Mouse (Mus musculus): Measurements from ENCODE around the gene Eef1akmt1.
A peak's percentile ranks its signal among the peaks of the same experiment; 100 is the strongest.

The Eef1akmt1 gene

GRCm38 (mm10) chr14:57571155-57572133, at the start of gene Eef1akmt1:
TSS of gene Eef1akmt1 (minus strand) at chr14:57571612.
- DNase-seq (ENCODE audit: extremely low spot score) = peak; percentile 97

- no peak for DNase-seq (ENCODE audit: extremely low spot score)
Observed at GRCm38 (mm10) chr14:57620598-57621236, 49.3 kb upstream of the Eef1akmt1 start.

DNA sequence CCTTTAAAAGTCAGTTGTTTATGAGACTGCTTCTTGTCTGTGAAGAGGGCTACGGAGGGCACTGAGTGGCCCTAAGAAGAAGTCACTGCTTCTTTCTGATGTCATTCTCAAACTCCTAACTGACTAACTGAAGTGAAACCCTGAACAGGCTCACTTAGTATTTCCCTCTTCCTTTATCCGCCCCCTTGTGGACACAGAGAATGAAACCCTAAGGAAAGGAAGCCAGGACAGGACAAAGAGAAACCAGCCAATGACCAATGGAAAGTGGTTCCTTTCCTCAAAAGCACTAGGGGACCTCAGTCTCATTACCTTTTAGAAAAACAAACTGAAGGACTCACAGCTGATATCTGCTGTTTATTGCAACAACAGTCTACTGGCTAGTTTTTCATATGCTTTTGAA, 48.1 kb upstream of the Eef1akmt1 start:
- DNase-seq (ENCODE audit: extremely low spot score) = peak; percentile 42

DNA sequence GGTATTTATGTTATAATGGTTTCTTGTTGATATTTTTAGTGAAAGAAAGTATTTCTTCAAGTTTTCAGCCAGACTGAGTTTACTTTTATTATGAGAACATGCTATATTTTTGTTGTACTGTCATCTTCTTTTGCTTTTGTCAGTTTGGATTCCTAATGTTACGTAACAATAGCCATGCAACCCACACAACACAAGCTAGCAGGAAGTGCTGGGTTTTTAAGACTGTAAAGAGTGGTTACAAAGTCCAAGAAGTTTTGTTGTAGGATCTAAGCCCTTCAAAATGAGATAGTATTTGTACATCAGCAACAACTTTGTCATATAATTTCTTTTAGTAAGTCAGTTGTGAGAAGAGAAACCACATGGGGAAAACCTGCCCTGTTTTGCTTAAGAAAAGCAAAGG, 46.3 kb upstream of the Eef1akmt1 start:
- DNase-seq (ENCODE audit: extremely low spot score) = no peak

DNA sequence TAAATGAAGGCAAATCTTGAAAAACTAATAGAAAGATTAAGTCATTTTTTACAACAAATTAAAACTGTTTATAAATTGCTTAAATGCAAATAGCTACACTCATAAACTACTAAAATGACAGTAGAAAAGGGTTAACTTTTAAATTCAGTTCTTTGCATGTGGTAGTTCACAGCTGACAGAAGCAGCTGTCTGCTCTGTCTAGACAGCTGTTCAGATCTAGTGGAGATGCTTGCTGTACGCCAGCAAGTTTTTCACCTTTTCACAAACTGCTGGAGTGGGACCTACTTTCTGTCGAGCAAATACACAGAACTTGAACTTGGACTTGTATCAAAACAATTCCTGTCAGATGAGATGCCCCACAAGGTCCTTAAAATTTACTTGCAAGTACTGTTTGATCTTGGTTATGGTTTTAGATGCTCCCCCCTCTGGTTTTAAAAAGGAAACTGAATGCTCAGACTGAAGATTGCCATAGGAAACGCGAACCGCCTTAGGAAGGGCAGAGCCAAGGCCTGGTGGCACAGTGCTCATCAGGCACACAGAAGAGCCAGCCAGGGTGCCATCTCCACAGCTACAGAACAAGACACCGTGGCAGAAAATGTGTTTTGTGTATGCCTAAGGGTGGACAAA, 45.0 kb upstream of the Eef1akmt1 start:
- no peak for DNase-seq (ENCODE audit: extremely low spot score)

DNA sequence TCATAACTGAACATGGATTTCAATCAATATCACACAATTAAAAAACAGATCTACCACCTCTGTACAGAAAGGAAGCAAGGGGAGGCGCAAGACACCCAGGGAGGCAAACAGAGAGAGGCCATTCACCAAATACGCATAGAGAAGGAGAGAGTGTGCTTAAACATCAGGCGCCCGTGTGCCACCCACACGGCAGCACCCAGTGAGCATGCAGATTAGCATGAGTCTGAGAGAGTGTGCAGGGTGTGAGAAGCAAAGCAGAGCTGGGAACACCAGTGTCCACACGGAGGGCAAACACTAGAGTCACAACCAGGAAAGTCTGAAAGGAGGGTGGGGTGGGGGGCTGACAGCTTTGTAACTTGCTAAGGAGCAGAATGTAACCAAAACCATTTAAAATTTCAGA, 44.4 kb upstream of the Eef1akmt1 start:
- no peak for DNase-seq (ENCODE audit: extremely low spot score)

- no peak for DNase-seq (ENCODE audit: extremely low spot score)
Observed at GRCm38 (mm10) chr14:57611034-57611433, 39.6 kb upstream of the Eef1akmt1 start.

DNA sequence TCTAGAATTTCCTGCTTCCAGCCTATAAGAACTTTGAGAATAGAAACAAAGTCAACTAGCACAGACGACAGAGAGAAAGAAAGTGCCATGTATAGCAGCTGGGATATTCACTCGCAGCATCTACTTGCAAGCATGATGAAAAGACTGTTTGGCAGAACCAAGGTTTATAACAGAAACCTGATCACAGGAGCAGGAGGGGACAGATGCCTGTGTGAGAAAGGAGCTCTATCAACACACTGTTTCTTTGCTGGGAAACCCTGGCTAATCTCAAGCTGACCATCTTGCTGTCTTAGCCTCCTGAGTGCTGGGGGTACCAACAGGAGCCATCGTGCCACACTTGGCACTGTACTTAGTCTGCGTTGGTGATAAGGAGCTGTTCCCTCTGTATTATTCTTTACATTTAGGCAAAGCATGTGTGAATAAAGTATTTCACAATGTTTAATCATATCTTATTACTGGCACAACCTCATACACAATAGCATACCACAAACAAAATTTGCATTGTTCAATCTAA, 38.5 kb upstream of the Eef1akmt1 start:
- DNase-seq (ENCODE audit: extremely low spot score) = no peak

DNA sequence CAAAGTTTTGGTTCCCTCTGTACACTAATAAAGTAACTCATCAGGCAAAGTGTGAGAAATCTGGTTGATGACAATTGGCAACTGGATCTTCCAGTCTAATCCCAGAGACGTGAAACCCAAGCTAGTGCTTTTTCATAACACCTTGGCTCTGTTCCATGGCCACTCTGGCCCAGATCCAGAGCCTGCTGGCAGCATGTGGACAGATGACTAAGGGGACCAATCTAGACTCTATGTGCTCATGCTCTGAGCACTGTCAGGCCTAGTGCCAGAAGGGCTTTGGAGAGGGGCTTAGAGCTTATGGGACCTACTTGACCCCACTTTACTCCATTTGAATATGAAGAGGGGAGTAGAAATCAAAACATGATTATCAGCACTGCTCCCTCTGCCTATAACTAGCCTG, 36.1 kb upstream of the Eef1akmt1 start:
- DNase-seq (ENCODE audit: extremely low spot score) = no peak

DNA sequence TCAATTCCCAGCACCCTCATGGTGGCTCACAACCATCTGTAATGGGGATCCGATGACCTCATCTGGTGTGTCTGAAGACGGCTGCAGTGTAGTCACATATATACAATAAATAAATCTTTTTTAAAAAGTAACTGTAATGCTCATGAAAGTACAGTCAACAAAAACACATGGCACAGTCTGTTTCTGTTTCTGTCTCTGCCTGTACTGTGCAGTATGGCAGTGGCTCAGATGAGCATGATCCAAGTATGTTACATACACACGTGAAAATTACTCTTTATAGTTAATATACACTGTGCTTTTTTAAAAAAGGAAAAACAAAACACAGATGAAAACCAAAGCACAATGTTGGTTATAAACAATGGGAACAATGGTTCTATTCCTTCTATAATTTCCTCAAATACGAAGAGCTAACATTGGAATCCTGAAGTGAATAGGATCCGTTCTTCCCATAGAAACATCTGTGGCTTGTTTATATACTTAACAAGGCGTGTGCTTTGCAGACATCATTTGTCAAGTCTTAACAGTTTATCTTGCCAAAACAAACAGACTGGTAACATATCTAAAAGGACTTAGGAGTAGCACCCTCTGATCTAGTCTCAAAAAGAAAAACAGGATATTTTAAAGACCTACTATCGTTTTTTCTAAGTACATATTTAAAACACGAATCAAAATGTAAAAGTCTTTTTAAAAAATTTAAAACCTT, 35.4 kb upstream of the Eef1akmt1 start:
- DNase-seq (ENCODE audit: extremely low spot score) = no peak

- no peak for DNase-seq (ENCODE audit: extremely low spot score)
Observed at GRCm38 (mm10) chr14:57593279-57593678, 21.9 kb upstream of the Eef1akmt1 start.

DNA sequence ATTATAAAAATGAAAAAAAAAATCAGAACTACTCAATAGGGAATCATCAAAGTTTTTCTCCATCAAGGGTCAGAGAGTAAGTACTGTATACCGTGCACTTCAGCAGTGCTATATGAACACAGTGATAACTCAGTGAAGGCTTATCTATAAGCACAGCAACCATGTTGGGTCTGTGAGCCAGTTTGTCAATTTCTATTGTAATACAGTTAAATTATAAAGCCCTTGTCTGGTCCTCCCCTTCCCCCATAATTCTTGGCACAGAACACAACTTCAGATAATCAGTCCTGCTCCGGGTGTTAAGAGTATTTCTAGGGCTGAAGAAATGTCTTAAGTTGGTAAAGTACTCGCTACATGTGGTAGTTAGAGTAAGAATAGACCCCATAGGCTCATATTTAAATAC, 20.4 kb upstream of the Eef1akmt1 start:
- no peak for DNase-seq (ENCODE audit: extremely low spot score)

DNA sequence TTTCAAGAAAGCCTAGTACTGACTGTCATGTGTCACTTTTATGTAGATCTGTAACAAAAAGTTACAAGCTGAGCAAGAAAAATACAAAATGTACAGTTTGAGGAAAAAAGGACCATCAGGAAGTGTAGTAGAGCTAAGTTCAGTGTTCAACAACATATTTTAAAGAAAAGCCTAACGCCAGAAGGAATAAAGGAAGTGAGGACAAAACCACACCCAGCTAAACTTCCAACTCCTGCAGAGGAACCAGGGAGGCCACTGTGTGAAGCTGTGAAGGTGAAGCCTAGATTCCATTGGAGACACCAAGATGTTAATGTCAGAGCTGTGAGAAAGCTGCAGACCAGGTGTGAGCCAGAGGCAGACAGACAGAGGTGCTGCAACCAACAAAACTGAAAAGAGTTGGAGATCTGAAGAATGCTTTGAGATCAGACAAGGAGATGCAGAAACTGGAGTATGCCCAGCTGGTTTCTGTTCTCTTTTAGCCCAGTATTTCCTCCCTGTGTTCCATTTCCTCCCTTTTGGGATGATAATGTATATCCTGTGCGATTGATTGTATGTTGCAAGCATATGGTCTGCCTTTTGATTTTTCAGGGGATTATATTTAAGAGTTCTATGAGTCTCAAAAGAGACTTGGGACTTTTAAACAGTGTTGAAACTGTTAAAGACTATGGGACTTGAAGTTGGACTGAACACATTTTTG, 5.1 kb upstream of the Eef1akmt1 start:
- DNase-seq (ENCODE audit: extremely low spot score) = no peak

DNA sequence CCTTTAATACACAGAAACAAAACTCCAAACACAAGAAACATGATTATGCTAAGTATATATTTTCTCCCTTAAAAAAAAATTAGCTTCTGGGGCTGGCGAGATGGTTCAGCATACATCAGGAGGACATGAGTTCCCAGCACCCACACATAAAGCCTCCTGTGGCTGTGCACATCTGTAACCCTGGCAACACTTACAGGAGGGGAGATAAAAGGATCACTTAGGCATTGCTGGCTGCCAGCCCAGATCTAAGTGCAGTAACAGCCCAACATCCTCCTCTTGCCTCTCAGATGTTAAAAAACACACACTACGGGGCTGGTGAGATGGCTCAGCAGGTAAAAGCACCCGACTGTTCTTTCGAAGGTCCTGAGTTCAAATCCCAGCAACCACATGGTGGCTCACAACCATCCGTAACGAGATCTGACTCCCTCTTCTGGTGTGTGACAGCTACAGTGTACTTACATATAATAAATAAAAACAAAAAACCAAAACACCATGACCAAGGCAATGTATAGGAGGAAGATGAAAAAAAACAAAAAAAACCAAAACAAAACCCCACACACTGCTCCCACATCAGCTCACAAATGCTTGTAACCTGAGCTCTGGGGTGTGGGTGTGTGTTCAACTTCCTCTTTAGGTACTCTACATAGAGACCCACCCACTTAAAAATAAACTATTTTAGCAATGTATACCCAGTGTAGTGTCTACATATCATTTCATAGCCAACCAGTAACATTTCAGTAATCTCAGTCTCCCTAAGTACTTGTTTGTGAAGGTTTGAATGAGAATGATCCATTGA, 3.6 kb upstream of the Eef1akmt1 start:
- no peak for DNase-seq (ENCODE audit: extremely low spot score)

- no peak for DNase-seq (ENCODE audit: extremely low spot score)
Observed at GRCm38 (mm10) chr14:57565626-57566025, 5.8 kb downstream of the Eef1akmt1 start.

DNA sequence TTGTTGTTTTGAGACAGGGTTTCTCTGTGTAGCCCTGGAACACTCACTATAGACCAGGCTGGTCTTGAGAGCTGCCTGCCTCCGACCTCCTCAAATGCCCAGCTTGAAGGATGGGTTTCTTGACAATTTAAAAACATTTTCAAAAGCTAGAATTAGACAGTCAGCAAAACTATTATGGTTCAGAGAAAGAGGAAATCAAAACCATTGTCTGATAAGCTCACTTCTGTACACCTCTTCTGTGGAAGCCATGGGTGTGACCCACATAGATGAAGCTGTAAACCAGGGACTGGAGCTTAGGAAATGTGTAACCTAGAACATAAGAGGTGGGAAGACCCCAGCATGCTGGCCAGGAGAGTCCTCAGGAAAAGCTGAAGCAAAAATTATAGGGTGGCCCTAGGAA, 14.5 kb downstream of the Eef1akmt1 start:
- DNase-seq (ENCODE audit: extremely low spot score) = no peak

DNA sequence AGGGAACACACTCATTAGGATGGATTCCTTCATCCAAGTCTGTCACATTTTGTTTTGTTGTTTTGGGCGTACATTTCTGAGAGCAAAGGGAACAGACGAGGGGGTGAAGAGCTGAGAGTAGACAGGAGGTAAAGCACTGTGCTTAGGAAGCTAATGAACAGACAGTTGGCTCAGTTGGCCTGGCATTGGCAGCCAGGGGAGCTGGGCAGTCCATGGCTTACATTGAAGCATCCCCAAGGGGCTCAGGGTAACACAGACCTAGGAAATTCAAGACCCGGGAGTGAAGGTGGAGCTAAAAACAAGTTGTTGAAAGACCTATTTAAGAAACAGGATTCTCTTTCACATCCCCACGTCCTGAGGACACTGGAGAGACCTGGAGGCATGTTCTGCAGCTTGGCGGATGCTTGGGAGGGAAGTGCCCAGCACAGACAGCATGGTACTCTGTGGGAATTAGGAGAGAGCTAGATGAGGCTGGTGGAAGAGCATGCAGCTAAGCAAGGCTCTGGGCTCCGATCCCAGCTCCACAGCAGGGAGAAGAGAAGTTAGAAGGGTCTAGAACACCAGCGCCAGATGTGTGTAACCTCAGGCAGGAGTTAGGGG, 15.8 kb downstream of the Eef1akmt1 start:
- no peak for DNase-seq (ENCODE audit: extremely low spot score)

GRCm38 (mm10) chr14:57554434-57554833, 17.0 kb downstream of the Eef1akmt1 start:
- no peak for DNase-seq (ENCODE audit: extremely low spot score)

- DNase-seq (ENCODE audit: extremely low spot score) = no peak
Observed at GRCm38 (mm10) chr14:57552945-57553344, 18.5 kb downstream of the Eef1akmt1 start.

- DNase-seq (ENCODE audit: extremely low spot score) = no peak
Observed at GRCm38 (mm10) chr14:57547062-57547461, 24.4 kb downstream of the Eef1akmt1 start.

Measured in embryo, embryonic 9.5 days (tissue).